Mouse (Mus musculus): ENCODE measurements at regions not wholly inside any gene's neighbourhood (a gene's known extent, or its start where the extent isn't known, plus 50 kb on each side); places are given as distances from the start of the nearest gene placed in this dataset.

GRCm38 (mm10) chr10:37221730-37222129, 83.0 kb upstream of the Marcks start:
- no peaks in the 10 kb centered on the region for H3K9me3 ChIP-seq
- no peaks in the 10 kb centered on the region for H3K36me3 ChIP-seq
- no peak overlapping the region for H3K4me3 ChIP-seq
- no peak for ATAC-seq (ENCODE audit: low FRiP score, low read depth)
- H3K27ac ChIP-seq = no peak overlapping the region
- no peak overlapping the region for H3K4me2 ChIP-seq (replicated peaks)
- H3K9ac ChIP-seq = no peak overlapping the region
- H3K27me3 ChIP-seq (replicated peaks) = no peaks in the 10 kb centered on the region
- no peaks in the 10 kb centered on the region for H3K4me1 ChIP-seq
- WGBS = 84% methylated on average over 6 of the region's 6 CpGs

- ATAC-seq (ENCODE audit: low FRiP score, low read depth) = no peak
- H3K9ac ChIP-seq = no peak overlapping the region
- H3K4me3 ChIP-seq = no peak overlapping the region
- no peaks in the 10 kb centered on the region for H3K27me3 ChIP-seq (replicated peaks)
- WGBS = 60% methylated on average over 3 of the region's 3 CpGs
- H3K36me3 ChIP-seq = no peaks in the 10 kb centered on the region
- H3K4me2 ChIP-seq (replicated peaks) = no peak overlapping the region
- no peaks in the 10 kb centered on the region for H3K4me1 ChIP-seq
- no peaks in the 10 kb centered on the region for H3K9me3 ChIP-seq
- H3K27ac ChIP-seq = no peak overlapping the region
Measured at GRCm38 (mm10) chr10:37220434-37220833, 81.7 kb upstream of the Marcks start.

- Histone ChIP-seq H3K27ac (no peak overlapping the region), H3K4me3 (no peak overlapping the region), H3K27me3 (replicated peaks) (no peaks in the 10 kb centered on the region), H3K9me3 (no peaks in the 10 kb centered on the region), H3K4me2 (replicated peaks) (no peak overlapping the region), H3K9ac (no peak overlapping the region), H3K4me1 (no peaks in the 10 kb centered on the region), H3K36me3 (no peaks in the 10 kb centered on the region)
- WGBS = 63% methylated on average over 4 of the region's 4 CpGs
- ATAC-seq (ENCODE audit: low FRiP score, low read depth) = no peak
Measured at GRCm38 (mm10) chr10:37219936-37220335, 81.2 kb upstream of the Marcks start.

- H3K27ac ChIP-seq = no peak overlapping the region
- H3K4me2 ChIP-seq (replicated peaks) = no peak overlapping the region
- no peaks in the 10 kb centered on the region for H3K4me1 ChIP-seq
- WGBS = 94% methylated on average over 1 of the region's 1 CpGs
- no peak overlapping the region for H3K9ac ChIP-seq
- no peak for ATAC-seq (ENCODE audit: low FRiP score, low read depth)
- H3K36me3 ChIP-seq = no peaks in the 10 kb centered on the region
- H3K4me3 ChIP-seq = no peak overlapping the region
- H3K27me3 ChIP-seq (replicated peaks) = no peaks in the 10 kb centered on the region
- H3K9me3 ChIP-seq = no peaks in the 10 kb centered on the region
Measured at GRCm38 (mm10) chr10:37219381-37219780, 80.7 kb upstream of the Marcks start.

GRCm38 (mm10) chr10:37214656-37215055, 75.9 kb upstream of the Marcks start:
- ATAC-seq (ENCODE audit: low FRiP score, low read depth) = no peak
- H3K4me1 ChIP-seq = no peaks in the 10 kb centered on the region
- no peaks in the 10 kb centered on the region for H3K36me3 ChIP-seq
- 66% methylated on average over 5 of the region's 5 CpGs for WGBS
- no peak overlapping the region for H3K9ac ChIP-seq
- no peaks in the 10 kb centered on the region for H3K9me3 ChIP-seq
- H3K4me2 ChIP-seq (replicated peaks) = no peak overlapping the region
- no peak overlapping the region for H3K4me3 ChIP-seq
- H3K27me3 ChIP-seq (replicated peaks) = no peaks in the 10 kb centered on the region
- H3K27ac ChIP-seq = no peak overlapping the region

- Histone ChIP-seq H3K4me1 (no peaks in the 10 kb centered on the region), H3K36me3 (no peaks in the 10 kb centered on the region), H3K4me3 (no peak overlapping the region), H3K9me3 (no peaks in the 10 kb centered on the region), H3K27me3 (replicated peaks) (no peaks in the 10 kb centered on the region), H3K27ac (no peak overlapping the region), H3K9ac (no peak overlapping the region), H3K4me2 (replicated peaks) (no peak overlapping the region)
- WGBS = 38% methylated on average over 1 of the region's 1 CpGs
- ATAC-seq (ENCODE audit: low FRiP score, low read depth) = no peak
Measured at GRCm38 (mm10) chr10:37212350-37213035, 73.8 kb upstream of the Marcks start.

- Histone ChIP-seq H3K4me2 (replicated peaks) (no peak overlapping the region), H3K4me1 (no peaks in the 10 kb centered on the region), H3K9ac (no peak overlapping the region), H3K4me3 (no peak overlapping the region), H3K27ac (no peak overlapping the region), H3K9me3 (no peaks in the 10 kb centered on the region), H3K36me3 (no peaks in the 10 kb centered on the region), H3K27me3 (replicated peaks) (no peaks in the 10 kb centered on the region)
- no peak for ATAC-seq (ENCODE audit: low FRiP score, low read depth)
- WGBS = 86% methylated on average over 3 of the region's 3 CpGs
Measured at GRCm38 (mm10) chr10:37211305-37211704, 72.6 kb upstream of the Marcks start.

GRCm38 (mm10) chr10:37210223-37210622, 71.5 kb upstream of the Marcks start:
- H3K4me3 ChIP-seq = no peak overlapping the region
- no peak for ATAC-seq (ENCODE audit: low FRiP score, low read depth)
- H3K4me1 ChIP-seq = no peaks in the 10 kb centered on the region
- no peaks in the 10 kb centered on the region for H3K9me3 ChIP-seq
- H3K9ac ChIP-seq = no peak overlapping the region
- no peaks in the 10 kb centered on the region for H3K27me3 ChIP-seq (replicated peaks)
- WGBS = 84% methylated on average over 1 of the region's 1 CpGs
- H3K36me3 ChIP-seq = no peaks in the 10 kb centered on the region
- H3K27ac ChIP-seq = no peak overlapping the region
- H3K4me2 ChIP-seq (replicated peaks) = no peak overlapping the region

GRCm38 (mm10) chr10:37206986-37207385, 68.3 kb upstream of the Marcks start:
- H3K4me2 ChIP-seq (replicated peaks) = no peak overlapping the region
- no peaks in the 10 kb centered on the region for H3K36me3 ChIP-seq
- H3K4me3 ChIP-seq = no peak overlapping the region
- H3K9me3 ChIP-seq = no peaks in the 10 kb centered on the region
- no peak for ATAC-seq (ENCODE audit: low FRiP score, low read depth)
- H3K9ac ChIP-seq = no peak overlapping the region
- no peaks in the 10 kb centered on the region for H3K27me3 ChIP-seq (replicated peaks)
- WGBS = 96% methylated on average over 1 of the region's 1 CpGs
- no peak overlapping the region for H3K27ac ChIP-seq
- H3K4me1 ChIP-seq = no peaks in the 10 kb centered on the region

GRCm38 (mm10) chr10:37206546-37206945, 67.8 kb upstream of the Marcks start:
- 82% methylated on average over 4 of the region's 4 CpGs for WGBS
- no peak for ATAC-seq (ENCODE audit: low FRiP score, low read depth)
- no peak overlapping the region for H3K9ac ChIP-seq

GRCm38 (mm10) chr10:37203709-37204108, 65.0 kb upstream of the Marcks start:
- Histone ChIP-seq H3K36me3 (no peaks in the 10 kb centered on the region), H3K9me3 (no peaks in the 10 kb centered on the region), H3K4me1 (no peaks in the 10 kb centered on the region), H3K4me3 (no peak overlapping the region), H3K4me2 (replicated peaks) (no peak overlapping the region), H3K9ac (no peak overlapping the region), H3K27me3 (replicated peaks) (no peaks in the 10 kb centered on the region), H3K27ac (no peak overlapping the region)
- no peak for ATAC-seq (ENCODE audit: low FRiP score, low read depth)
- 88% methylated on average over 1 of the region's 1 CpGs for WGBS

More at GRCm38 (mm10) chr10:37206546-37206945, 67.8 kb upstream of the Marcks start:
- Histone ChIP-seq H3K4me1 (no peaks in the 10 kb centered on the region), H3K27ac (no peak overlapping the region), H3K4me2 (replicated peaks) (no peak overlapping the region), H3K4me3 (no peak overlapping the region), H3K36me3 (no peaks in the 10 kb centered on the region), H3K27me3 (replicated peaks) (no peaks in the 10 kb centered on the region), H3K9me3 (no peaks in the 10 kb centered on the region)

- H3K27ac ChIP-seq = no peak overlapping the region
- H3K4me3 ChIP-seq = no peak overlapping the region
- H3K9ac ChIP-seq = no peak overlapping the region
- H3K36me3 ChIP-seq = no peaks in the 10 kb centered on the region
- H3K4me2 ChIP-seq (replicated peaks) = no peak overlapping the region
- WGBS = 92% methylated on average over 13 of the region's 13 CpGs
- no peaks in the 10 kb centered on the region for H3K4me1 ChIP-seq
- no peak for ATAC-seq (ENCODE audit: low FRiP score, low read depth)
- H3K27me3 ChIP-seq (replicated peaks) = no peaks in the 10 kb centered on the region
- no peaks in the 10 kb centered on the region for H3K9me3 ChIP-seq
Measured at GRCm38 (mm10) chr10:37194798-37195453, 56.2 kb upstream of the Marcks start.
